In genomic region chr4:109147278-109148038, GRCm38 (mm10) we compare ENCODE assay signal across 8 mouse cellular contexts. TPM values are rescaled to one million over a fixed set of nuclear protein-coding genes. Genes with fewer than 3 reads are reported as not detected.
DNase-seq lines count a peak whose midpoint lies in the region; ATAC-seq and TF ChIP-seq lines count a peak whose summit lies in the region.

No protein-coding gene starts in this region.

- no peaks in the 10 kb centered on the region for H3K27me3 ChIP-seq in intestine, embryonic 15.5 days (replicated peaks)
- H3K27me3 ChIP-seq in liver, embryonic 12.5 days (replicated peaks): no peaks in the 10 kb centered on the region
- H3K27me3 ChIP-seq in myocyte (ENCODE audit: control insufficient read depth, insufficient read depth, insufficient read length): no peaks in the 10 kb centered on the region
- no peaks in the 10 kb centered on the region for H3K27me3 ChIP-seq in testis, adult 2 months (ENCODE audit: control insufficient read depth, insufficient read depth, low read length)

- 0 out of 2 replicates have a peak overlapping the region, but pooled peaks have one; percentile 3 for H3K4me2 ChIP-seq in intestine, embryonic 15.5 days (replicated peaks)
- 0 out of 2 replicates have a peak overlapping the region, but pooled peaks have one; percentile 8 for H3K4me2 ChIP-seq in liver, embryonic 12.5 days
- H3K4me2 ChIP-seq in myocyte (ENCODE audit: low read depth): peak overlapping the region; percentile 73

- H3K27ac ChIP-seq in intestine, embryonic 15.5 days: no peak overlapping the region; the same call in 1 of the 2 replicates
- no peak overlapping the region for H3K27ac ChIP-seq in liver, embryonic 12.5 days
- H3K27ac ChIP-seq in testis, adult 2 months (ENCODE audit: control insufficient read depth, insufficient read depth, low read depth, low read length): no peak overlapping the region

- TF ChIP-seq POLR2A in myocyte (IDR thresholded peaks at IDR 0.05; ENCODE audit: insufficient read length, low read depth): no peak
- TF ChIP-seq POLR2A in testis, adult 2 months (IDR thresholded peaks at IDR 0.05; ENCODE audit: control insufficient read depth, low read depth, low read length): no peak

- H3K4me3 ChIP-seq in intestine, embryonic 15.5 days (replicated peaks): no peak overlapping the region
- no peak overlapping the region for H3K4me3 ChIP-seq in liver, embryonic 12.5 days
- no peak overlapping the region for H3K4me3 ChIP-seq in myocyte
- H3K4me3 ChIP-seq in testis, adult 2 months (ENCODE audit: control insufficient read depth, low read depth, low read length): no peak overlapping the region

- peak; percentile 5; the same call in 1 of the 2 replicates for TF ChIP-seq CTCF in testis, adult 2 months (IDR thresholded peaks at IDR 0.05; ENCODE audit: control insufficient read depth, insufficient read depth, insufficient replicate concordance, low read depth, low read length)

- no peaks in the 10 kb centered on the region for H3K4me1 ChIP-seq in intestine, embryonic 15.5 days (replicated peaks)
- H3K4me1 ChIP-seq in liver, embryonic 12.5 days: peaks cover 12% of the 10 kb centered on the region
- H3K4me1 ChIP-seq in testis, adult 2 months (ENCODE audit: control insufficient read depth, insufficient read depth, low read length): no peaks in the 10 kb centered on the region

- WGBS in intestine, embryonic 15.5 days: 50% methylated on average over 11 of the region's 11 CpGs
- WGBS in liver, embryonic 12.5 days (ENCODE audit: insufficient replicate concordance): 49% methylated on average over 11 of the region's 11 CpGs

- H3ac ChIP-seq in myocyte (ENCODE audit: control insufficient read depth, insufficient read length): no peak overlapping the region

- no peak overlapping the region for H3K9ac ChIP-seq in intestine, embryonic 15.5 days
- H3K9ac ChIP-seq in liver, embryonic 12.5 days: no peak overlapping the region

- no peaks in the 10 kb centered on the region for H3K36me3 ChIP-seq in intestine, embryonic 15.5 days
- H3K36me3 ChIP-seq in liver, embryonic 12.5 days: no peaks in the 10 kb centered on the region
- H3K36me3 ChIP-seq in myocyte (ENCODE audit: control insufficient read depth, insufficient read depth): no peaks in the 10 kb centered on the region
- no peaks in the 10 kb centered on the region for H3K36me3 ChIP-seq in testis, adult 2 months (ENCODE audit: control insufficient read depth, insufficient read depth, low read length)

- H3K9me3 ChIP-seq in intestine, embryonic 15.5 days: no peaks in the 10 kb centered on the region
- H3K9me3 ChIP-seq in liver, embryonic 12.5 days (replicated peaks): no peaks in the 10 kb centered on the region

- H3K79me2 ChIP-seq in myocyte (ENCODE audit: control insufficient read depth, insufficient read depth): peaks cover 24% of the 10 kb centered on the region

- ATAC-seq in intestine, embryonic 15.5 days: peak; percentile 49; the same call in 1 of the 2 replicates
- no peak for ATAC-seq in liver, embryonic 12.5 days

- peak; percentile 60 for DNase-seq in A20 (ENCODE audit: low read depth, low spot score)
- DNase-seq in MN1 (ENCODE audit: low spot score): peak; percentile 48
- peak; percentile 62 to 71 for DNase-seq in cerebellum, postnatal 10 days
- DNase-seq in heart, adult 18-20 months: peak; percentile 68 to 82

TF ChIP-seq in myocyte, 11 proteins besides CTCF, POLR2A, EP300 and RAD21:
- no peak for TF ChIP-seq MYOG (IDR thresholded peaks at IDR 0.05; ENCODE audit: control insufficient read depth in 1 of 3, insufficient read depth in 1 of 3, insufficient read length in 2 of 3, low read depth in 2 of 3)
- no peak for TF ChIP-seq REST (IDR thresholded peaks at IDR 0.05; ENCODE audit: insufficient read depth, insufficient read length)
- no peak for TF ChIP-seq USF1 (IDR thresholded peaks at IDR 0.05; ENCODE audit: low read depth)
- TF ChIP-seq MAX (IDR thresholded peaks at IDR 0.05; ENCODE audit: low read depth): no peak
- TF ChIP-seq E2F4 (IDR thresholded peaks at IDR 0.05; ENCODE audit: insufficient read depth): no peak
- TF ChIP-seq SRF (IDR thresholded peaks at IDR 0.05; ENCODE audit: control insufficient read depth, insufficient read length, low read depth): no peak
- no peak for TF ChIP-seq POLR2AphosphoS2 (IDR thresholded peaks at IDR 0.05; ENCODE audit: insufficient read length, low read depth)
- TF ChIP-seq TCF3 (IDR thresholded peaks at IDR 0.05; ENCODE audit: insufficient read length, low read depth): no peak
- no peak for TF ChIP-seq TCF12 (IDR thresholded peaks at IDR 0.05; ENCODE audit: insufficient read depth, poor library complexity, severe bottlenecking)

RNA-seq across cellular contexts. Expression of gene Osbpl9, which starts 54.6 kb away (rescaled TPM):
- total RNA-seq in heart, adult 18-20 months (2021): 100 to 1,000 TPM in 1 of 2 experiments, 10 to 100 TPM in 1; 97.4 to 100 TPM
- 48.7 and 56.1 TPM in 2 replicates for polyA plus RNA-seq in intestine, embryonic 15.5 days (2015; fragmentation: Nextera tagmentation; extraction: Ambion mirVana)
- polyA plus RNA-seq in liver, embryonic 12.5 days (2016; fragmentation: Nextera tagmentation; extraction: Ambion mirVana): 32.8 and 33.3 TPM in 2 replicates
- polyA plus RNA-seq in myocyte (2012; fragmentation: generic; extraction: Trizol): 63.0 TPM
- polyA plus RNA-seq in testis, adult 2 months (2012; rRNA removed): 90.5 and 100 TPM in 2 replicates

Comparison
In these comparisons a context has a peak if more than half of its experiments do, and no peak if none do; other contexts are left out.
1. H3K4me2 ChIP-seq: peak in every context shown above with its lines; median percentile 73 in myocyte; 8 in liver, embryonic 12.5 days; 3 in intestine, embryonic 15.5 days.